Mouse (Mus musculus) heart, postnatal 4 days (tissue): ENCODE data around the gene Colq. TPM values are rescaled to one million over a fixed set of nuclear protein-coding genes. Genes with fewer than 3 reads are reported as not detected.
A peak's percentile ranks its signal among the peaks of the same experiment; 100 is the strongest.
"Not testable (repeated sequence)": the region's sequence is repeated elsewhere in the genome, so short reads cannot be mapped to it uniquely, and the experiment has no call there.

Source experiments
- DNase-seq: peaks from one replicate; pipeline ENCODE4 v3.0.0; 2021
- total RNA-seq, 2 experiments: library from RNA; stranded (reverse); gene quantifications; 2 replicates each; pipeline ENCODE4 v1.2.3; 2021

The Colq gene
- 10 to 100 TPM; 10.1 to 12.7 TPM for total RNA-seq

DNA sequence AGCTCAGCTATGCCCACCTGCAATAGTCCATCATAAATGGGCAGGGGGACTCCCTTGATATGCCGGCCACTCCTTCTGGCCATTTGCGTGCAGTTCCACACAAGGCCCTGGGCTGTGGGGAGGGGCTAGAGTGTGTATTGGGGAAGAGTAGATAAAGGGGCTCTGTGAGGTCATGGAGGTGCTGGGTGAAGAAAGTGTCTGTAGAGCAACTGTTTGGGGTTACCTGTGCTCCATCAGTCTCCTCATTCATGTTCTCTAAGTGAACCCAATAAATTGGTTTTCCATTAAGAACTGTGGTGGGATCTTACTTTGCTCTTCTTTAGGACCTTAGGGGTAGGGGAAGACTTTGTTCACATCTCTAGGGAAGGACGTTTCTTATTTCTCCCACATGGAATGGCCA, at the start of gene Colq:
Gene Colq, minus strand, starts transcription at position 101 of the 400 bp plus-strand sequence.
- no peak for DNase-seq

DNA sequence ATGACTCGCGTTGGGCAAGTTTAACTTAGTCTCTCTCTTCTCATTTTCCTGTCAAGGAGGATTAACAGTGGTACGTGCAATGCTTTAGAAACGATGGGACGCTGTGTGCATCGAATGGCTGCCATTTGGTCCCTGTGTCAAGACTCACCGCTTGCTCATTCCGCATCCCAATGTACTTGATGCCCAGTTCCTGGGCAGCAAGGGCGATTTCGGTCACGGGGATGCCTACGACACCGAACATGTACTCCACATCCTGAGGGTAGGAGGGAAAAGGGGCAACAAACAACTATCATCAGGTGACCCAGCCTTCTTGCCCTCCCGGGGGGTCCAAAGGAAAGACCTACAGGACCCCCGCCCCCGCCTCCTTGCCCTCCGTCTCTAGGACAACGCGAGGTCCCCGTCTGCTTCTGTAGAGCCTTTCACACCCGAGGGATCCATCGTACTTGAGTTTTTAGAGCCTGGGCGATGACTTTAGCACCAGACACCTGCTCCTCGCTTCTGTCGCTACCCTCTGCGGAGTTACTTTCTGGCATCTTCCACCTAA, 49.3 kb upstream of the Colq start, which contains the start of gene Gm49387:
Gene Gm49387, minus strand, starts transcription at position 533 of the 544 bp plus-strand sequence.
- DNase-seq: no peak

DNA sequence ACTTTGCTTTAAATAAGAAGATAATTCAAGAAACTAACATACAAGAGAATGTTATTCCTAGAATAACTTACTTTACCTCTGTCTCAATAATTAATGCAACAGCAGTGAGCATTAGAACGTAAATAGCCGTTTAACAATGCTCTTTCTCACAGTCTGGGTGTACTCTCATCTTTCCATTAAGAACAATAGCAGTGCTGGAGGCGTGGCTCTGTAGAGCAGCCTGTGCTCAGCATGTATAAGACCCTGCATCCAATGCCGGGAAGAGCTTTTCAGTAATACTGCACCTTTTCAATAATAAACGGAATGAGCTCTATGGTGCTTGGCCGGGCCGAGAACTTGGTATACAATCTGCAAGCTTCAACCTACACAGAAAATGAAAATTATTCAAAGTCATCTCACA, 39.5 kb upstream of the Colq start:
- DNase-seq: no peak

DNA sequence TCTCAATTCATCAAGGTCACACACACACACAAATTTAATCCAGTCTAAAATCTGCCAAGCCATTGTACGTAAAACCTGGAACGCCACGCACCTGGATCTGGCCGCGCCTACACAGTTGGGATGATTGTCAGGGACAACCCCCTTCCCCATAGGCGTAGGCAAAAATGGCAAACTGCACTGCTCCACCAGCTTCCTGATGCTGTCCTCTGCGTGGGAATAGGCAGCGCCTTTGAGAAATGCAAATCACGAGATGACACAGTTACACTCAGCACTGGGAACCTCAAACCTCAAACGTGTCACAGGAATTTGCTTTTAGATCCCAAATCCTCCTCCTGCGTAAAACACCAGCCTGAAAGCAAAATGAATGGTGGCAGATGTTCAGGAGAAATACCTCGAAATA, 31.6 kb upstream of the Colq start:
- DNase-seq: no peak

DNA sequence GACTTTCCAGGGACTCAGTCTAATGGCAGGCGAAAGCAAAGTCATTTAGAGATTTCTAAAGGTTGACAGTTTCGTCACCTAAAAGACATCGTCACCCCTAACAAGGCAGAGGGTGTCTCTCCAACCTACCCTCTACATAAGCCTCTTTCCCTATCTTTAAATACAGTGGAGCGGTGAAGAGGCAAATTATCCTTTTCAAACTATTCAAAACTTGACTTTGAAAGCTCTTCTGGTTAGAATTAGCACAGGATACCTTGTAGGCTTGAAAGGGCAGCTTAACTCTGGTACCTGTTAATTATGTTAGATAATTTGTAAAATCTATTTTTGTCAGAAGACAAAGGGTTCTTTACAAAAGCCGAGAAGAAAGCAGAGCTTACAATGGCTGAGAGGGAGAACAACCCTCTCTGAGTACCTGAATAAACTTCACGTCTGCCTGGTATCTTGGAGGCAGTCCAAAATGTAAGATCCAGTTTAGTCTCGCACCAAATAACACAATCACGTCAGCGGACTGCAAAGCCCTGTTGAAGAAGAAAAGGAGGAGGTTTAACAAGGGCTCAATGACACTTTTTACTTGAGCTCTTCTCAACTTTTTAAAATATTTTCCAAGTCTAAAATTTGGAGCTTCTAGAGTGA, 29.6 kb upstream of the Colq start:
- DNase-seq: no peak

DNA sequence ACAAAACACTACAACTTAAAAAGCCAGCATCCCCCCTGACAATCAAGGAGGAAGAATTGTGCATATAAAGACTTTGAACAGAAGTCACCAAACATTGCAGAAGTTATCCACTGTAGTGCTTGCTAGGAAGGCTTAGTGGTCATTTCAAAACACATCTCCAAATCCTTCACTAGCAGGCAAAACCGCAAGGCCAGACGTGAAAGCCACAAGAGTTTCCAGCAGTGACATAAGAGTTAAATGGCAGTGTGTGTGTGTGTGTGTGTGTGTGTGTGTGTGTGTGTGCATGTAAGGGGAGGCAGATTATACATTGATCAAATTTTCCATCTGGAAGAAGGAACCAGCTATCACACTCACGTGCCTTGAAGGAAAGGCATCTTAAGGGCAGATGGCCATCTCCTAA, 26.9 kb upstream of the Colq start:
- DNase-seq: no peak

DNA sequence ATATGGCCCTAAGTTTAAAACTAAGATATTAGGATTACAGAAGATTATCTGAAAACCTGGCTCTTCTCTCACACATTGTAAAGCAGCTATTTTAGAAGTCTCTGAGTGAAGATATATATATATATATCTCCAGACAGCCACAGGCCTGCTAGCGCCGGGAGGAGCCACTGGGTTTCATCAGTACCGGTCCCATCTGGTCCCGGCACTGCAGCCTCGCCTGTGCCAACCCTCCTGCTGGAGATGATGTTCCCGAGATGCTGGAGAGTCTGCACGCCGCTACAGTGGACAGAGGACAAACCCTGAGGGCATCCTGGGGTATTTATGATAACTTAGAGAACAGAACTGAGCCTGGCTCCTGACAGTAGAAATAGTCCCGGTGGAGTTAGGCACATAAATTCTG, 26.1 kb upstream of the Colq start:
- DNase-seq: no peak

DNA sequence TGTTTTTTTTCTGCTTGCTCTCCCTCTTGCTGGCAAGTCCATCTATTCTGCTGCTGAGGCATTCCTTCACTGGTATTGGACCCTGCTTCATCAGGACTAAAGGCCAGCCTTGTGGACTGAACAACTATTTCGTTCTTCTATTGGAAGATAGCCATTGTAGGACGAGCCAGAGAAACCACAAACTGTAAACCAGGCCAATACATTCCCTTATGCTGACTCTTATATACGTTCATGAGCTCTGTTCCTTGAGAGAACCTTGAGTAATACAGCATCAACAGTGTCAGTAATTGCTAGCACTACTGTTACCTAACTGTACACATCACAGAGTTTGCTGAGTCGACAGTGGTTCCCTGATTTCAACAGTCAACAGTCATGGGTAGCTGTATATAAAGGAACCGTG, 22.5 kb upstream of the Colq start:
- DNase-seq: no peak

DNA sequence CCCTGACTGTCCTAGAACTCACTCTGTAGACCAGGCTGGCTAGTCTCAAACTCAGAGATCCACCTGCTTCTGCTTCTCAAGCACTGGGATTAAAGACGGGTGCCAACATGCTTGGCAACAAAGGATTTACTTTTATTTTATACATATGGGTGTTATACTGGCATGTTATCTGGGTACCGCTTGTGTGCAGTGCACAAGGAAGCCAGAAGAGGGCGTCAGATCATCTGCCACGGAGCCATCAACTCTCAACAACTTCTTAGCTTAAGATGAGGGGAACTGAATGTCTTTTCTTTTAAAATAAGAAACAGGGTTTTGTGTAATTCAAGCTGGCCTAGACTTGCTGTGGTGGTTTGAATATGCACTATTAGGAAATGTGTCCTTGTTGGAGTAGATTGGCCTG, 20.8 kb upstream of the Colq start:
- DNase-seq: no peak

DNA sequence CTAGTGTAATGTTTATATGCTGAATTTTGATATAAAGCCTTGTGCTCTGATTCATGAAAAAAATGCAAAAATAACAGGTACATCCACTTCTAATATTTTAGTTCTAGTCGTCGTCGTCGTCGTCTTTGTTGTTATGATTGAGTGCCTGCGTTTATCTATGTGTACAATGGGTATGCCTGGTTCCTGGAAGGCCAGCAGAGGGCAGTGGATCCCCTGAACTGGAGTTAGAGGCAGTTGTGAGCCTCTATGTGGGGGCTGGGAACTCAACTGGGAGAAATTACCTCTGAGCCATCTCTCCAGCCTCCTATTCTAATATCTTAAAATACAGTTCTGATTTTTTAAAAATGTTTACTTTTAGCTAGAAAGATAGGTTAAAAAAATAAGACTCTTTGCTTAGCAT, 14.4 kb upstream of the Colq start:
- peak; percentile 17 for DNase-seq

DNA sequence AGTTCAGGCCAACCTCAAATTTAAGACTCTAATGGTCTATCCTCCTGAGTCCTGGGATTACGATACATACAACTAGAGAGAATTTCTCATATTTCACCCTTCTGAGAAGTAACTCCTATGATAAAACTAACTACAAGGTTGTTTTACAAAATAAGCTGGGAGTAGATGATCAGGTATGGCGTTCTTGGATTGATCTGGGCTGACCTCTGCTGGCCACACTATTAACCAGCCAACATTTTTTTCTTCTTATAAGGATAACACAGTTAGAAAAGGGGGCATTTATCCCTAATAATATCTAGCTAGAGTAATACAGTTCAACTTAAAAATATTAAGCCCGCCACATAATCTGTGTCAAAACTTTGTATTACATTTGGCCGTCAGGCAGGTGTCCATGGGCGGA, 13.8 kb upstream of the Colq start:
- DNase-seq: peak; percentile 48

DNA sequence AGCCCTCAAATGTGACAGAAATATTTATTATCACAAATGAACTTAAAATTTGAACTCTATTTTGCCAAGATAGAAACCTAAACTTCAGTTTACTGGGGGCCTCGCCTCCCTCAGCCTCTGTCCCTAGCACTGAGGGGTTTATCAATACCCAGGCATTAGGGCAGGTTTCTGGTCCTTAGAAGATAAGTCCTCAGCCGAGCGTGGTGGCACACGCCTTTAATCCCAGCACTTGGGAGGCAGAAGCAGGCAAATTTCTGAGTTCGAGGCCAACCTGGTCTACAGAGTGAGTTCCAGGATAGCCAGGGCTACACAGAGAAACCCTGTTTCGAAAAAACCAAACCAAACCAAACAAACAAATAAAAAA, 11.5 kb upstream of the Colq start:
- not testable (repeated sequence) for DNase-seq

DNA sequence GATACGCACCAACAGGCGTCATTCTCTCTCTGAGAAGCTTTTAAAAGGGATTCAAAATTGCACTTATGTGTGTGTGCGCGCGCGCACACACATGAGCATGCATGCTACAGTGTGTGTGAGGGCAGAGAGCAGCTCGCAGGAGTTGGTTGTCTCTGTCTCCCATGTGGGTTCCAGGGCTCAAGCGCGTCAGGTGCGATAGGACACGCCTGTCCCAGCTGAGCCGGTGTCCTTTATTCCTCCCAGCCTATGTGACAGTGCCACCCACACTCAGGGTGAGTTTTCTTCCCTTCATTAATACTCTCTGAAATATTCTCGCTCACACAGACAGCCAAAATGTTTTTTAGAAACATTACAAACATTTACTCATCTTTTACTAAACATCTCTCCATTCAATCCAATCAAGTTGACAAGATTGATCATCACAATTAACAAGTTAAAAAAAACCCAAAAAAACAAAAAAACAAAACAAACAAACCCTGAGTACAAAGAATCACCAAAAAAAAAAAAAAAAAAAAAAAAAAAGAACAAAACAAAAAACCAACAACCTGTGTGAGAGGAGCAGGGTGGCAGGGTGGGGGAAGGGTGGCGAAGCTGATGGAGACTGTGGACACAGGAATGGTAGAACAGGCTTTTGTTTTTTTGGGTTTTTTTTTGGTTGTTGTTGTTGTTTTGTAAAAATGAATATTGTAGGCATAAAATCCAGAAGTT, 10.9 kb upstream of the Colq start:
- no peak for DNase-seq

DNA sequence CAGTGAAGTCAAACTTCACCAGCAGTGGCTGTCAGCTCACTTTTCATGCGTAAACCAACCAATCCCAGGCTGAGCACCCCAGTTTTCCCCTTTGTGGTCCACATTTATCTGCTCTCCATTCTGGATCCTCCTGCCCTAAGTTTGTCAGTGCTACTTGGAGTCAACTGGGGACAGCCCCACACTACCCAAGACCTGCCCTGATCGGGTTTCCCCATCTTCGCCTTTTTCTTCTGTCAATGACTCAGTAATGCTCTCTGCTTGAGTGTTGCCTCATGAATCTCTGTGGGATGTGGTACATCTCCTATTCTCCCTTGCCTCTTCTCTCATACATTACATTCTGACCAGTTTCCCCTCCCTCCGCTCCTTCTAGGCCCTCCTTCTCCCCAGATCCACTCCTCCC, 6.3 kb upstream of the Colq start:
- no peak for DNase-seq

DNA sequence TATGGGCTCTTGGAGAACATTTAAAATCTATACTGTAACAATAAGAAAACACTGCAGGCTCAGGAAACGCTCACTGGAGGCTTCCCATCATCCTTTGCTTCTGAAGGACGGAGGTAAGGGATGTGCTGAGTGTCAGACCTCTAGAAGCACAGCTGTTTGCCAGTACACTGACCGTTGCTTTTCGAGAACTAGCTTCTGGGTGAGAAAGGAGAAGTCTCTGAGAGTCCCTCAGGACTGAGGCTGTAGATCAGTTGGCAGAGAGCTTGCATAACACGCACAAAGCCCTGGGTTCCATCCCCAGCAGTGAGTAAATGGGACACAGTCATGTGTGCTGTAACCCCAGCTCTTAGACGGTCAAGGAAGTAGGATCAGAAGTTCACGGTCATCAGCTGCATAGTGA, 5.3 kb upstream of the Colq start:
- no peak for DNase-seq

DNA sequence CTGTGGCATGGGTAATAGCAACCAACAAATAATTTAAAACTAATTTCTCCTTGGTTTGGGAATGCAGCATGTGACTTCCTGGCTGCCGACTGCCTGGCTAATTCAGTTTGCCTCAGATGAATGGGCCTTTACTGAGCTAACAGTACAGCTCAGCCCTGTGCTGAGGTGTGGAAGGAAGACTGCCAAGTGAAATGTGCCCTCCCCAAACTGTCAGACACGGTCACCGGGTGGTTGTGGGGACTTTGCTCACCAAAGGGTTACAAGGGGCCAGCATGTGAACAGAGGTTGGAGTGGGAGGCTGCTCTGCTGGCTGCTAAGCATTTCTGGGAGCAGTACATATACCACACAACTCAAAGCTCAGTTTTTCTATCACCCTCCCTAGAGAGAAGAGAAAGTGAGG, 3.5 kb upstream of the Colq start:
- DNase-seq: no peak

DNA sequence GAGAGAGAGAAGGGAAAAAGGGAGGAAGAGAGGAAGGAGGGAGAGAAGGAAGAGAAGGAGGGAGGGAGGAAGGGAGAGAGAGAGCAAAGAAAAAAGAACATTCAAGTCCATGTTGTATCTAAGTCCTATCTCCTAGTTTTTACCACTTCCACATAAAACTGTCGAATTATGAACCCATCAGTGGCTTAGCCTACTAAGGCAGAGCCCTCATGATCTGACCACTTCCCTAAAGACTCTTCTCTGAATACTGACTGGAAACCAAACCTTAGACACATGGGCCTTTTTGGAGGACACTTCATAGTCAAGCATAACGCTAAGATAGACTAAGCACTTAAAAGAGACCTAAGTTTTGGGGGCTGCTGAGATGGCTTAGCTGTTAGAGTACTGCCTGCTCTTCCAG, 1.9 kb upstream of the Colq start:
- DNase-seq: no peak

DNA sequence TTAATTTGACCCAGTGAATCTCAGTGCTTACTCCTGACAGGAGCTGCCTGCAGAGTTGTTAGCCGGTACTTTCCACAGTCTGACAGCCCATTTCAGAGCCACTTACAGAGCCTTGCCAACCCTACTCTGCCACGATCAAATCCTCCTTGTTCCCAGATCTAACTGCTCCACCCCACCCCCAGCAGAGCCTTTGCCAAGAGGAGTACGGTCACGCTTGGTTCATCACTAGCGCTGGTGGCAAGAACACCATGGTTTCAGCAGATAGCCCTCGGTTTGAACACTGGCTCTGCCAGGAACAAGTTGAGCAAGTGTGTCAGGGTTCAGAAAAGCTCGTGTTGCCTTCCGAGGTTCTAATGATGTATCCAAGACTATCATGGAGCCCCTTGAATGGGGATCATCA, 4.7 kb downstream of the Colq start:
- no peak for DNase-seq

DNA sequence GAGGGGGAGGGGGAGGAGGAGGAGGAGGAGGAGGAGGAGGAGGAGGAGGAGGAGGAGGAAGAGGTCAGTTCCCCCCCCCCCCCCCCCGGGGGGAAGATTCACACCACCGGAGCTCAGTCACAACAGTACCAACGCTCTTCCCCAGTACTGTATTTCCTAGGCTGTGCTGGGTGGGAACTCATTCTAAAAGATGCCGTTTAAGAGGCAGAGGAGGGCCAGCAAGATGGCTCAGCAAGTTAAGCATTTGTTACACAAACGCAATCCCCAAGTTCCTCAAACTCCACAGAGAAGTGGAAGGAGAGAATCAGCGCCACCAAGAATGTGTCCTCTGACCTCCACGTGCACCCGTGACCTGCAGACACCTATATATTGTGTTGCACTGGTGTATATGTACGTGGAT, 8.1 kb downstream of the Colq start:
- no peak for DNase-seq

DNA sequence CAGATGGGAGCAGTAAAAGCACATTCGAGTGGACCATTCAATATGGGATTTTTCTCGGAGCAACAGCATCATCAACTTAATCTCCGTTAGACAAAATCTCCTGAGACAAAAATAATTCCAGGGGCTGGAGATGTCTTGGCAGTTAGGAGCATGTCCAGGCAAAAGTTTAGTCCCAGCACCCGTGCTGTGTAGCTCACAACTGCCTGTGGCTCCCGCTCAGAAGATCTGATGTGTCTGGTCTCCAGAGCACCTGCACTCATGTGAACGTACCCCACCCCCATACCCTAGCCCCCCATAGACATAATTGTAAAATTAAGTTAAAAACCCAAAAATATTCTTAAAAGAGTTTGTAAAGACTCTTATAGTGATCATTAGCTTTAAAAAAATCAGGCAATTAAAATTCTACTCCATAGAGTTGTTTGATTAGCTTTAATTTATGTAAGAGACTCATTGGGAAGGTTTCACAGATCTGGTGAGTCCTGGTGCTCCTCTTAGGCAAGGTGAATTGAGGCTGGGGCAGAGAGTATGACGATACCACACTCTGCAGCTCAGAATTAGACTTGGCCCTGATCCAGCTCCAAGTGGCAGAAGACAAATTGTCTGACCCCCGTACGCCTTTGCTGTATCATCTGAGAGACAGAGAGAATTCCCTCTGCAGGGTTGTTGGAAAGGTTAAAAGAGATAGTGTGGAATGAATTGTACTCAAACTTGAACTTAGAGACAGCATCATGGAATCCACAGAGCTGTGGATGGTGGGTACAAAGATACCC, 13.0 kb downstream of the Colq start:
- peak; percentile 45 for DNase-seq

DNA sequence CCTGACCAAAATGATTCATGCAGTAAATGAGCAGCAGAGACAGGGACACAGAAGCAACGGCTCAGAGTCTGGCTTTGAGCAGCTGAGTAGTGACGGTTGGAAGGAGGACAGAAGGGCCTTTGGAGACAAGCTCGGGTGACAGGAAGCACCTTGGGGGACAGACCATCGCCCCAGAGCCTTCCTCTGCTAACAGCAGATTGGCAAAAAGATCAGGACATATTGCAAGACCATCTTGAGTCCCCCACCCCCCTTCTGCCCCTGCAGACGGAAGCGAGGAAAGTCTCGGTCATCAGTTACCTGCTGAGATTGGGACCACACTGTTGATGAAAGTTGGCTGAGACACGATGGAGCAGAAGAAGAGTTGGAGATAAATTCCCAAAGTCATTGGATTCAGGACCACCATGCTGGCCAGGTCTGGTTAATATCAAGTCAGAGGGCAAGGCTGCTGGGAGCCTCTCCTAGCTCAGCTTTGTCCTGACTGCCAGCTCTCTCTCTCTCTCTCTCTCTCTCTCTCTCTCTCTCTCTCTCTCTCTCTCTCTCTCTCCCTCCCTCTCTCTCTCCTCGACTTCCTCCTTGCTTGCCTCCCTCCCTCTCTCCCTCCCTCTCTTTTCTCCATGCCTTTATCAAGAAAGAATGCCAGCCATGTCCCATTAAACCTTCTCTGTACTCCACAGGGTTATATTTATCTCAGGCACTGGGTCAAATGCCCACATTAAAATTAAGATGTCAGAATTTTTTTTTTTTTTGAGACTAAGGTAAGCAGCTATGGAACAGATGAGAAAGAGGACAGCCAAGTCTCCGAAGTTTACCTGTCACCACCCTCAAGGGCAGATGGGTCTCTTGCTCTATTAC, 14.1 kb downstream of the Colq start:
- no peak for DNase-seq

DNA sequence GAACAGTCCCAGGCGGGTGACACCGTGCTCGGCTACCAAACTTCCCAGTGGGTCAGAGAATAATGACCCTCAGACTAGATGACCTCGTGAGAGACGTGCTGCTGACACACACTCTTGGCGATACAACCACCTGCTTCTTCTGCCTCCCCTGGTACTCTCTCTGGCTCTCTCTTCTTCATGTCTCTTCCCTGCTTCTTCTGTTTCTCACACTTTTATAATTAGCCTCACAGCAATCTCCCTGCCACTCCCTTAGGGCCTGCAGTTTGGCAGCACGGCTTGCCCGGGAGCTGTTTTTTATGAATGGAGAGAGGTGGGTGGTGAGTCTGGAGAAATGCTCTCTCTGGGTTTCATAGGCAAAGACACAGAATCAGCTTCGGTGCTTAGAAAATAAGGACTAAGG, 15.3 kb downstream of the Colq start:
- no peak for DNase-seq
